Mouse (Mus musculus) cerebellum, adult 11-12 months (tissue): ENCODE measurements around the gene Cdc16.
"Not testable (repeated sequence)": the region's sequence is repeated elsewhere in the genome, so short reads cannot be mapped to it uniquely, and the experiment has no call there.

ENCODE experiments used
- DNase-seq: peaks from one replicate; pipeline ENCODE4 v3.0.0; 2022

Cdc16 gene

GRCm38 (mm10) chr8:13756982-13757804 is at the start of gene Cdc16:
Gene Cdc16, plus strand, starts transcription at chr8:13757676.
- DNase-seq = peak; percentile 86

- DNase-seq = no peak
These were observed 49.0 kb upstream of the Cdc16 start for GRCm38 (mm10) chr8:13708514-13708913.

GRCm38 (mm10) chr8:13718980-13719379 is 38.5 kb upstream of the Cdc16 start:
- no peak for DNase-seq

- peak; percentile 35 for DNase-seq
These were observed 31.8 kb upstream of the Cdc16 start for GRCm38 (mm10) chr8:13725722-13726121.

GRCm38 (mm10) chr8:13727469-13728094 is 29.9 kb upstream of the Cdc16 start:
- DNase-seq = no peak

GRCm38 (mm10) chr8:13740323-13740770 is 17.1 kb upstream of the Cdc16 start:
- DNase-seq = no peak

- DNase-seq = no peak
These were observed 16.5 kb upstream of the Cdc16 start for GRCm38 (mm10) chr8:13740817-13741613.

- not testable (repeated sequence) for DNase-seq
These were observed 11.3 kb upstream of the Cdc16 start for GRCm38 (mm10) chr8:13746212-13746611.

- DNase-seq = no peak
These were observed 9.8 kb upstream of the Cdc16 start for GRCm38 (mm10) chr8:13747626-13748025.

- peak; percentile 50 for DNase-seq
These were observed 3.8 kb upstream of the Cdc16 start for GRCm38 (mm10) chr8:13753680-13754079.

- no peak for DNase-seq
These were observed 996 bp upstream of the Cdc16 start for GRCm38 (mm10) chr8:13756480-13756879.

- DNase-seq = no peak
These were observed 590 bp downstream of the Cdc16 start for GRCm38 (mm10) chr8:13757805-13758727.

GRCm38 (mm10) chr8:13769206-13769605 is 11.7 kb downstream of the Cdc16 start:
- no peak for DNase-seq

- DNase-seq = no peak
These were observed 23.1 kb downstream of the Cdc16 start for GRCm38 (mm10) chr8:13780536-13780935.

GRCm38 (mm10) chr8:13785250-13785763 is 27.8 kb downstream of the Cdc16 start, which contains the start of gene Upf3a:
Gene Upf3a, plus strand, starts transcription at chr8:13785615.
- peak; percentile 90 for DNase-seq

- DNase-seq = peak; percentile 94
These were observed 28.4 kb downstream of the Cdc16 start for GRCm38 (mm10) chr8:13785764-13786299.

- DNase-seq = no peak
These were observed 32.1 kb downstream of the Cdc16 start for GRCm38 (mm10) chr8:13789606-13790005.

- no peak for DNase-seq
These were observed 35.7 kb downstream of the Cdc16 start for GRCm38 (mm10) chr8:13793097-13793745.

GRCm38 (mm10) chr8:13793746-13794101 is 36.2 kb downstream of the Cdc16 start:
- DNase-seq = no peak

- DNase-seq = no peak
These were observed 40.2 kb downstream of the Cdc16 start for GRCm38 (mm10) chr8:13797676-13798075.

- DNase-seq = no peak
These were observed 42.1 kb downstream of the Cdc16 start for GRCm38 (mm10) chr8:13799566-13799965.
